In genomic region chr7:46615256-46615977, GRCm38 (mm10) we compare ENCODE assay signal across 8 mouse cellular contexts. TPM values are rescaled to one million over a fixed set of nuclear protein-coding genes. Genes with fewer than 3 reads are reported as not detected.
DNase-seq lines count a peak whose midpoint lies in the region; ATAC-seq and TF ChIP-seq lines count a peak whose summit lies in the region.

No protein-coding gene starts in this region.

- TF ChIP-seq POLR2A in liver, adult 2 months (IDR thresholded peaks at IDR 0.05; ENCODE audit: extremely low read depth, insufficient read depth, low read length): no peak

- no peaks in the 10 kb centered on the region for H3K36me3 ChIP-seq in heart, embryonic 11.5 days (ENCODE audit: control insufficient read depth, insufficient read depth, low read length)
- H3K36me3 ChIP-seq in liver, adult 2 months (ENCODE audit: control insufficient read depth, insufficient read depth, low read length): no peaks in the 10 kb centered on the region
- H3K36me3 ChIP-seq in splenic B cell, adult 2 months (ENCODE audit: control insufficient read depth, insufficient read depth, low read length, poor library complexity, severe bottlenecking): peaks cover 5% of the 10 kb centered on the region

- no peak for ATAC-seq in heart, embryonic 11.5 days (replicated peaks; ENCODE audit: insufficient number of reproducible peaks, low FRiP score, low TSS enrichment)

- H3K9me3 ChIP-seq in heart, embryonic 11.5 days (replicated peaks; ENCODE audit: control insufficient read depth, low read length): no peaks in the 10 kb centered on the region

- no peak overlapping the region for H3K27ac ChIP-seq in layer of hippocampus, adult 2 months
- H3K27ac ChIP-seq in heart, embryonic 11.5 days (ENCODE audit: low read depth, low read length): peak overlapping the region; percentile 38; the same call in 1 of the 2 replicates
- peak overlapping the region; percentile 2; the same call in 1 of the 2 replicates for H3K27ac ChIP-seq in liver, adult 2 months (replicated peaks; ENCODE audit: insufficient read depth, low read depth, low read length)

- no peaks in the 10 kb centered on the region for H3K79me2 ChIP-seq in liver, adult 2 months (ENCODE audit: control insufficient read depth, insufficient read depth, low read length)

- no peak overlapping the region for H3K9ac ChIP-seq in heart, embryonic 11.5 days (ENCODE audit: low read depth, low read length)
- H3K9ac ChIP-seq in liver, adult 2 months (ENCODE audit: low read depth, low read length): no peak overlapping the region

- no peak overlapping the region for H3K4me2 ChIP-seq in heart, embryonic 11.5 days

- peaks cover 12% of the 10 kb centered on the region for H3K4me1 ChIP-seq in heart, embryonic 11.5 days (ENCODE audit: control insufficient read depth, insufficient read depth, low read length)
- peaks cover 11% of the 10 kb centered on the region for H3K4me1 ChIP-seq in liver, adult 2 months (ENCODE audit: control insufficient read depth, insufficient read depth, low read length)

- no peaks in the 10 kb centered on the region for H3K27me3 ChIP-seq in heart, embryonic 11.5 days (ENCODE audit: control insufficient read depth, insufficient read depth, low read length)
- no peaks in the 10 kb centered on the region for H3K27me3 ChIP-seq in liver, adult 2 months (ENCODE audit: control insufficient read depth, insufficient read depth, low read length)
- H3K27me3 ChIP-seq in splenic B cell, adult 2 months (ENCODE audit: control insufficient read depth, insufficient read depth, low read length, poor library complexity, severe bottlenecking): no peaks in the 10 kb centered on the region

- TF ChIP-seq CTCF in layer of hippocampus, adult 2 months (conservative IDR thresholded peaks at IDR 0.05): no peak
- TF ChIP-seq CTCF in liver, adult 2 months (IDR thresholded peaks at IDR 0.05; ENCODE audit: low read depth, low read length): no peak

- peak; percentile 76 for DNase-seq in layer of hippocampus, adult 9-11 months
- DNase-seq in layer of hippocampus, adult 2 months (ENCODE audit: low spot score in 2 of 2): no peak
- peak; percentile 80 for DNase-seq in liver, adult 2 months (ENCODE audit: extremely low read depth, low read depth, low spot score)
- peak; percentile 63 for DNase-seq in splenic B cell, adult 2 months (ENCODE audit: low read depth, low spot score)
- DNase-seq in adipocyte (ENCODE audit: low spot score): no peak
- no peak for DNase-seq in cerebellum, adult 18-20 months
- DNase-seq in right cerebral cortex, adult 2 months (ENCODE audit: low spot score in 2 of 2): no peak

- H3K4me3 ChIP-seq in layer of hippocampus, adult 2 months: no peak overlapping the region
- H3K4me3 ChIP-seq in heart, embryonic 11.5 days (ENCODE audit: low read depth, low read length): no peak overlapping the region
- H3K4me3 ChIP-seq in liver, adult 2 months (ENCODE audit: insufficient read depth, low read depth, low read length): no peak overlapping the region

- 50% methylated on average over 5 of the region's 5 CpGs for WGBS in heart, embryonic 11.5 days (ENCODE audit: insufficient replicate concordance)
- 12% methylated on average over 5 of the region's 5 CpGs for WGBS in liver, adult 2 months

RNA-seq across cellular contexts. Expression of gene Sergef, which starts 24.2 kb away (rescaled TPM):
- total RNA-seq in layer of hippocampus, adult 2 months (2021): 10 to 100 TPM; 47.3 to 54.1 TPM
- 10.7 and 11.6 TPM in 2 replicates for polyA plus RNA-seq in heart, embryonic 11.5 days (2014; fragmentation: Nextera tagmentation; extraction: Ambion mirVana)
- 4.9 and 6.6 TPM in 2 replicates for total RNA-seq in liver, adult 2 months (2014; rRNA removed)
- 5.4 and 7.5 TPM in 2 replicates for polyA plus RNA-seq in liver, adult 2 months (2012; rRNA removed)

RNA-seq across cellular contexts. Expression of gene Tph1, which starts 56.9 kb away (rescaled TPM):
- total RNA-seq in layer of hippocampus, adult 2 months (2021): under 1 TPM; 0.44 to 0.61 TPM
- polyA plus RNA-seq in heart, embryonic 11.5 days (2014; fragmentation: Nextera tagmentation; extraction: Ambion mirVana): not detected in 2 replicates
- total RNA-seq in liver, adult 2 months (2014; rRNA removed): not detected in 2 replicates
- polyA plus RNA-seq in liver, adult 2 months (2012; rRNA removed): not detected in 2 replicates

Comparison
In these comparisons a context has a peak if more than half of its experiments do, and no peak if none do; other contexts are left out.
1. DNase-seq: peak in layer of hippocampus, adult 9-11 months (single experiment), liver, adult 2 months (single experiment) and splenic B cell, adult 2 months (single experiment); none in layer of hippocampus, adult 2 months (0 of 2), adipocyte (single experiment), cerebellum, adult 18-20 months (0 of 2) and right cerebral cortex, adult 2 months (0 of 2).